Mouse (Mus musculus) kidney, adult 10 weeks (tissue): ENCODE results near the gene Zscan10. TPM values are rescaled to one million over a fixed set of nuclear protein-coding genes. Genes with fewer than 3 reads are reported as not detected.

Experiments
- polyA plus RNA-seq: library from polyadenylated mRNA; stranded (reverse); fragments of 350-450 nt; fragmentation: Illumina TruSeq; extraction: RNeasy Lipid Tissue Mini Kit (QIAGEN cat#74804); gene quantifications from one replicate; pipeline ENCODE4 v1.2.3, GENCODE M21; 2014; ENCODE audit warnings: low read depth, low replicate concordance

Zscan10 gene
- polyA plus RNA-seq: not detected

GRCm38 (mm10) chr17:23600641-23601622, at the start of gene Zscan10:
Gene Zscan10, plus strand, starts transcription at chr17:23600856.

GRCm38 (mm10) chr17:23563595-23564367, 36.9 kb upstream of the Zscan10 start, which contains the start of gene Zfp213:
Gene Zfp213, minus strand, starts transcription at chr17:23564238.

GRCm38 (mm10) chr17:23598582-23599552, 1.8 kb upstream of the Zscan10 start, which contains the start of gene Zfp13:
Gene Zfp13, minus strand, starts transcription at chr17:23599487.

DNA sequence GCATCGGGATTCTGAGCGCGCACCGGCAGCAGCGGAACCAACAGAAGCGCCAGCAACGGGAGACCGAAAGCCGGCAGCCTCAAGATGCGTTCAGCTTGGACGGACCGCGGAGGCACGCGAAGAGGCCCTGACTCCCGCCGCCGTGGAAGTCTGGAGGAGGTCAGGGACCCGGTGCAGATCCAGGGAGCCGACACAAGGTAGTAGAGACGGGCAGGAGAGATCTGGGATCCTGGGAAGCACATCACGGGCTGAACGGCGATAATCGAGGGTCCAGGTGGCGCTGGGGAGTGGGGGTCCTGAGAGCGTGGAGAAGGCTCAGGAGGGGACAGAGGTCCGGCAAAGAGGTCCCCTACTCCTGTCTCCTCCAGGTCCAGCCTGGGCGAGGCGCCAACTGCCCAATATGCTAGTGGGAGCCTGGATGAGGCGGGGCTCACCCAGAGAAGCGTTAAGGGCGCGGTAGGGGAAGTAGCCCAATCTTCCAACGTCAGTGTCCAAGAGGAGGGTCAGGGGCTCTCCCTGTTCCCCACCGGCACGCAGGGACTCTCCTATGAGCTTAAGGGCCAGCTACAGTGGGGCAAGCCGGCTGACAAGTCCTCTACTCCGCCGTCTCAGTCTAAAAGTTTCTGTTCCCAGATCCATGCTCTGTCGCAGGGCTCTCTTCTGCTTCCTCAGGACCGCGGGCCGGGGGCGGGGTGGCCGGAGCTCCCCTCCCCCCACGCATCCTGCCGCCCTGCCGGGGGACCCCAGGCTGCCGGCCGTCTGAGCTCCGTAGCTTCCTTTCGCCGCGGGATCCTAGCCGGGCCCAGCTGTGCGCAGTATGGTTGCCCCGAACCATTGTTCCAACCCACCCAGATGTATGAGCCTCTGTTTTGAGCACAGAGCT, 44.2 kb downstream of the Zscan10 start, which contains the start of gene Mmp25:
Gene Mmp25, minus strand, starts transcription at position 665 of the 883 bp plus-strand sequence.

GRCm38 (mm10) chr17:23660117-23660875, 59.6 kb downstream of the Zscan10 start, which contains the start of gene Bicdl2:
Gene Bicdl2, plus strand, starts transcription at chr17:23660506.

Other genes starting within 250 kb of the Zscan10 start
- gene Vmn2r116, start 216.3 kb upstream of the Zscan10 start, polyA plus RNA-seq: not detected
- gene Vmn2r117, start 121.2 kb upstream of the Zscan10 start, polyA plus RNA-seq: not detected
- gene Zfp213, start 36.6 kb upstream of the Zscan10 start, polyA plus RNA-seq: 0.32 TPM
- not detected for gene Zfp13, start 1.4 kb upstream of the Zscan10 start, polyA plus RNA-seq
- 0.08 TPM for gene Mmp25, start 44.4 kb downstream of the Zscan10 start, polyA plus RNA-seq
- gene Bicdl2, start 59.6 kb downstream of the Zscan10 start, polyA plus RNA-seq: 0.28 TPM
- gene Hcfc1r1, start 72.7 kb downstream of the Zscan10 start, polyA plus RNA-seq: 7.0 TPM
- 1.8 TPM for gene Thoc6, start 73.0 kb downstream of the Zscan10 start, polyA plus RNA-seq
- gene Tnfrsf12a, start 76.6 kb downstream of the Zscan10 start, polyA plus RNA-seq: 0.65 TPM
- 0.32 TPM for gene Cldn6, start 78.4 kb downstream of the Zscan10 start, polyA plus RNA-seq
- not detected for gene Cldn9, start 83.2 kb downstream of the Zscan10 start, polyA plus RNA-seq
- not detected for gene 1520401A03Rik, start 121.9 kb downstream of the Zscan10 start, polyA plus RNA-seq
- not detected for gene Pkmyt1, start 125.5 kb downstream of the Zscan10 start, polyA plus RNA-seq
- gene Paqr4, start 140.0 kb downstream of the Zscan10 start, polyA plus RNA-seq: 0.65 TPM
- not detected for gene Kremen2, start 145.0 kb downstream of the Zscan10 start, polyA plus RNA-seq
- 0.65 TPM for gene Flywch1, start 170.7 kb downstream of the Zscan10 start, polyA plus RNA-seq
- gene Flywch2, start 185.2 kb downstream of the Zscan10 start, polyA plus RNA-seq: not detected
- 69.0 TPM for gene Srrm2, start 189.7 kb downstream of the Zscan10 start, polyA plus RNA-seq
- gene Elob, start 228.3 kb downstream of the Zscan10 start, polyA plus RNA-seq: 12.0 TPM
- not detected for gene Prss33, start 235.2 kb downstream of the Zscan10 start, polyA plus RNA-seq
- not detected for gene Prss32, start 243.0 kb downstream of the Zscan10 start, polyA plus RNA-seq
- gene Prss41, start 243.3 kb downstream of the Zscan10 start, polyA plus RNA-seq: not detected